Mouse (Mus musculus) myocyte (in vitro differentiated cells): ENCODE measurements around the gene Astn1. TPM values are rescaled to one million over a fixed set of nuclear protein-coding genes. Genes with fewer than 3 reads are reported as not detected.

Source experiments
- H3K27me3 ChIP-seq: one replicate; pipeline ENCODE4 v1.6.1; 2011; ENCODE audit not compliant: control insufficient read depth, insufficient read depth, insufficient read length
- H3K36me3 ChIP-seq: one replicate; pipeline ENCODE4 v1.6.1; 2011; ENCODE audit not compliant: control insufficient read depth, insufficient read depth
- H3K4me2 ChIP-seq: one replicate; pipeline ENCODE4 v1.6.1; 2011; ENCODE audit warnings: low read depth, control low read depth
- H3K4me3 ChIP-seq: one replicate; pipeline ENCODE4 v1.5.1; 2011; ENCODE audit warnings: mild to moderate bottlenecking, control low read depth, moderate library complexity
- H3K79me2 ChIP-seq: one replicate; pipeline ENCODE4 v1.6.1; 2011; ENCODE audit not compliant: control insufficient read depth, insufficient read depth
- H3ac ChIP-seq: one replicate; pipeline ENCODE4 v1.6.1; 2011; ENCODE audit not compliant: control insufficient read depth, insufficient read length
- CEBPB ChIP-seq: IDR thresholded peaks from 2 replicates; pipeline ENCODE4 v1.6.1; 2011; ENCODE audit warnings: mild to moderate bottlenecking, moderate library complexity; ENCODE audit not compliant: poor library complexity, insufficient read depth, severe bottlenecking
- E2F4 ChIP-seq: IDR thresholded peaks from one replicate; pipeline ENCODE4 v1.6.1; 2011; ENCODE audit warnings: mild to moderate bottlenecking, control low read depth, moderate library complexity; ENCODE audit not compliant: insufficient read depth
- MAX ChIP-seq: IDR thresholded peaks from one replicate; pipeline ENCODE4 v1.6.1; 2011; ENCODE audit warnings: low read depth, mild to moderate bottlenecking, control low read depth
- MYOD1 ChIP-seq, 3 experiments: IDR thresholded peaks; one replicate each; pipeline ENCODE4 v1.6.1; 2011; ENCODE audit warnings: control low read depth in 2 of 3, low read depth in 2 of 3, mild to moderate bottlenecking in 2 of 3, moderate library complexity in 1 of 3; ENCODE audit not compliant: insufficient read length in 2 of 3, control insufficient read depth in 1 of 3
- MYOG ChIP-seq, 3 experiments: IDR thresholded peaks; one replicate each; pipeline ENCODE4 v1.6.1; 2011; ENCODE audit warnings: control low read depth in 2 of 3, low read depth in 2 of 3, mild to moderate bottlenecking in 2 of 3; ENCODE audit not compliant: insufficient read length in 2 of 3, control insufficient read depth in 1 of 3, insufficient read depth in 1 of 3
- POLR2A ChIP-seq: IDR thresholded peaks from one replicate; pipeline ENCODE4 v1.6.1; 2011; ENCODE audit warnings: low read depth, mild to moderate bottlenecking, control low read depth, moderate library complexity; ENCODE audit not compliant: insufficient read length
- POLR2AphosphoS2 ChIP-seq: IDR thresholded peaks from one replicate; pipeline ENCODE4 v1.6.1; 2011; ENCODE audit warnings: low read depth, control low read depth; ENCODE audit not compliant: insufficient read length
- REST ChIP-seq: IDR thresholded peaks from one replicate; pipeline ENCODE4 v1.6.1; 2011; ENCODE audit warnings: mild to moderate bottlenecking, control low read depth, moderate library complexity; ENCODE audit not compliant: insufficient read depth, insufficient read length
- SRF ChIP-seq: IDR thresholded peaks from one replicate; pipeline ENCODE4 v1.6.1; 2011; ENCODE audit warnings: low read depth; ENCODE audit not compliant: control insufficient read depth, insufficient read length
- TCF12 ChIP-seq: IDR thresholded peaks from one replicate; pipeline ENCODE4 v1.6.1; 2011; ENCODE audit warnings: mild to moderate bottlenecking, control low read depth; ENCODE audit not compliant: poor library complexity, insufficient read depth, severe bottlenecking
- TCF3 ChIP-seq: IDR thresholded peaks from one replicate; pipeline ENCODE4 v1.6.1; 2011; ENCODE audit warnings: low read depth, control low read depth; ENCODE audit not compliant: insufficient read length
- USF1 ChIP-seq: IDR thresholded peaks from one replicate; pipeline ENCODE4 v1.6.1; 2011; ENCODE audit warnings: low read depth, mild to moderate bottlenecking, control low read depth, moderate library complexity
- polyA plus RNA-seq: library from polyadenylated mRNA; unstranded; fragments of >200 nt; fragmentation: generic; extraction: Trizol; gene quantifications from one replicate; pipeline ENCODE4 v1.2.1, GENCODE M21; 2012; ENCODE audit warnings: missing spikeins

Astn1 gene
- polyA plus RNA-seq, 1 experiment = not detected

DNA sequence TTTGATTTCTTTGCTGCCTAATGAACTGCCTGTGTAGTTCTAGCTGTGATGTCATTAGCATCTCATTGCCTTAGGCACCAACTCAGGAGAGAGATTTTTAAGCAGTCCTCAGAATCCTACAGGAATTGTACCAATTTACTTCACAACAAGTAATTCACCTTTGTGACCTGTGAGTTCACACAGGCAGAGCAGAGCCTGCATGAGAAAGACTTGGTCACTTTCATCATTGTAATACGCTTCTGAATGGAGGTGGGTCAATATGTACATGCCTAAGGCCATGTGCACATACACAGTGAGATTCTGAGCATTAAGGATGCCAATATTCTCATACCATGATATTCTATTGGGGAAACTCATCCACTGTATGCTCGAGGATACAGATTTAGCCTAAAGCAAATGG, 290.7 kb downstream of the Astn1 start:
- no peak for TF ChIP-seq POLR2AphosphoS2
- TF ChIP-seq MAX = no peak
- no peak for TF ChIP-seq POLR2A
- TF ChIP-seq REST = no peak
- TF ChIP-seq TCF12 = no peak
- no peak for TF ChIP-seq MYOG (IDR thresholded peaks at IDR 0.05; ENCODE audit: control insufficient read depth in 1 of 3, insufficient read depth in 1 of 3, insufficient read length in 2 of 3, low read depth in 2 of 3)
- TF ChIP-seq USF1 = no peak
- no peak for TF ChIP-seq MYOD1 (IDR thresholded peaks at IDR 0.05; ENCODE audit: control insufficient read depth in 1 of 3, insufficient read length in 2 of 3, low read depth in 2 of 3)
- TF ChIP-seq E2F4 = no peak
- TF ChIP-seq SRF = no peak
- no peak for TF ChIP-seq TCF3
- TF ChIP-seq CEBPB = no peak
- Histone ChIP-seq H3K4me2 (no peak overlapping the region), H3ac (no peak overlapping the region), H3K27me3 (no peaks in the 10 kb centered on the region), H3K79me2 (no peaks in the 10 kb centered on the region), H3K36me3 (no peaks in the 10 kb centered on the region), H3K4me3 (no peak overlapping the region)

DNA sequence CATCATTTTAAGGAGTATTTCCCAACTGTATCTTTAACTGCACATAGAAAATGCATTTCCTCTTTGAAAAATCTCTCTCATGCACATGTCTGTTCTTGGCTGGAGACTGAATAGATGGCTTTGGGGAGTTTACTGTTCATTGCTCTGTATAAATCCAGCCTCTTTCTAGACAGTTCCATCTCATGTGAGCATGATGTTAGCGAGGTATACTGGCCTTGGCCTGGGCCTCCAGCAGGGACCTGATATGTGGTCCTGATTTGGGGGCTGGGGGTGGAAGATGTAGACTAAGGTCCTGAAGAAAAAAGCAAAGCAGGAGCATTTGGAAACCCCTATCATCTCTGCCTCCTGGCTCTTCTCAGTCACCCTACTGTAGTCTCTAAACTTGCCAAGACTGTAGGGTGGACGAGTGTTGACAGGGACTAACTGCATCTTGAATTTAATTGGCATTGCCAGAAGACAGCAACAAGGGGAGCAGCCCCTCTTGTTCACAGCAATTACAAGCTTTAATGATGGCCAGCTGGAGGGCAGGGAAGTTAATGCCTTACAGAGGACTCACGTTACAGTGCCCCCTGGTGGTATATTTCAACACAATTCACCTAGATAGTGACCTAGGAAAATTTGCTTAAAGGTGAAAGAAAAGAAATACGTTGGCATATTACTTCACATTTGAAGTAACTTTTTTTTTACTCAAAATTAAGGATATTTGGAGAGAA, 291.9 kb downstream of the Astn1 start:
- Histone ChIP-seq H3K36me3 (no peaks in the 10 kb centered on the region), H3K4me2 (no peak overlapping the region), H3ac (no peak overlapping the region), H3K4me3 (no peak overlapping the region), H3K27me3 (no peaks in the 10 kb centered on the region), H3K79me2 (no peaks in the 10 kb centered on the region)
- no peak for TF ChIP-seq USF1
- no peak for TF ChIP-seq TCF12
- no peak for TF ChIP-seq MYOD1 (IDR thresholded peaks at IDR 0.05; ENCODE audit: control insufficient read depth in 1 of 3, insufficient read length in 2 of 3, low read depth in 2 of 3)
- no peak for TF ChIP-seq CEBPB
- no peak for TF ChIP-seq POLR2A
- TF ChIP-seq REST = no peak
- TF ChIP-seq POLR2AphosphoS2 = no peak
- no peak for TF ChIP-seq E2F4
- no peak for TF ChIP-seq MAX
- TF ChIP-seq TCF3 = no peak
- no peak for TF ChIP-seq SRF
- no peak for TF ChIP-seq MYOG (IDR thresholded peaks at IDR 0.05; ENCODE audit: control insufficient read depth in 1 of 3, insufficient read depth in 1 of 3, insufficient read length in 2 of 3, low read depth in 2 of 3)

DNA sequence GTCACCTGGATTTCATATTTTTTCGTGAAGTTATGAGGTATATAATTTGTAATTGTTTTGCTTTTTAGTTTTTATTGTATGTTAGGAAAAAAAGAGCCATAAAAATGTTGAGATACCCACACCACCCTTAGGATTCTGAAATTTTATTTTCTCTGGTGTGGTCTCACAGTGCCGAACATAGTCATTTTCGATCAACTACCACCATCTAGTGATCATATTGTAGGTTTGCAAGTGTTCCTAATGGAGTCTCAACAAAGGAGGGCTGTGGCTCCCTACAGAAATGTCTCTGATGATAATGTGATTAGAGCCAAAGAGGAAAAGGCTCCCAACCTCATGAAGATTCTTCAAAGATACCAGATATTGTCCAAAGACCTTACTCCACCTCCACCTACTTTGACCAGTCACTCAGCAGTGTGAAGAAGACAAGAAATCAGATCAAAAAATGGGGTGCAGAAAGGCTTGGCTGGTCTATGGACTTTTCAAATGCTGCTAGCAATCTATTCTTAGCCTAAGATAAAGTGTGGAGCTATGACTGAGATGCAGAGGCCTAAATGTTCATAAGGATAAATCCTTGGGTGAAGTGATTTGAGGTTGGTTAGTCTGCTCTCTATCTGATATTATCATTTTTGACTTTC, 292.6 kb downstream of the Astn1 start:
- H3ac ChIP-seq = no peak overlapping the region
- no peak overlapping the region for H3K4me3 ChIP-seq
- H3K27me3 ChIP-seq = no peaks in the 10 kb centered on the region
- no peaks in the 10 kb centered on the region for H3K79me2 ChIP-seq
- no peaks in the 10 kb centered on the region for H3K36me3 ChIP-seq
- TF ChIP-seq MAX = no peak
- TF ChIP-seq POLR2AphosphoS2 = no peak
- TF ChIP-seq E2F4 = no peak
- TF ChIP-seq TCF12 = no peak
- H3K4me2 ChIP-seq = no peak overlapping the region

GRCm38 (mm10) chr1:158656986-158657385, 294.9 kb downstream of the Astn1 start:
- no peak overlapping the region for H3ac ChIP-seq
- no peak for TF ChIP-seq TCF12
- TF ChIP-seq POLR2A = no peak
- no peak for TF ChIP-seq SRF
- TF ChIP-seq MYOD1 (IDR thresholded peaks at IDR 0.05; ENCODE audit: control insufficient read depth in 1 of 3, insufficient read length in 2 of 3, low read depth in 2 of 3) = no peak
- no peak for TF ChIP-seq CEBPB
- TF ChIP-seq USF1 = no peak
- TF ChIP-seq TCF3 = no peak
- TF ChIP-seq MAX = no peak
- TF ChIP-seq MYOG (IDR thresholded peaks at IDR 0.05; ENCODE audit: control insufficient read depth in 1 of 3, insufficient read depth in 1 of 3, insufficient read length in 2 of 3, low read depth in 2 of 3) = no peak
- TF ChIP-seq E2F4 = no peak
- no peak for TF ChIP-seq REST
- TF ChIP-seq POLR2AphosphoS2 = no peak
- no peaks in the 10 kb centered on the region for H3K36me3 ChIP-seq

GRCm38 (mm10) chr1:158666001-158666400, 303.9 kb downstream of the Astn1 start:
- Histone ChIP-seq H3K36me3 (no peaks in the 10 kb centered on the region), H3K79me2 (no peaks in the 10 kb centered on the region), H3K4me2 (no peak overlapping the region), H3ac (no peak overlapping the region), H3K4me3 (no peak overlapping the region), H3K27me3 (peaks cover 9% of the 10 kb centered on the region)
- TF ChIP-seq POLR2A (no peak), CEBPB (no peak), TCF12 (no peak), MYOD1 (IDR thresholded peaks at IDR 0.05; ENCODE audit: control insufficient read depth in 1 of 3, insufficient read length in 2 of 3, low read depth in 2 of 3) (no peak), POLR2AphosphoS2 (no peak), REST (no peak), TCF3 (no peak)

More at GRCm38 (mm10) chr1:158656986-158657385, 294.9 kb downstream of the Astn1 start:
- H3K27me3 ChIP-seq = no peaks in the 10 kb centered on the region
- no peaks in the 10 kb centered on the region for H3K79me2 ChIP-seq
- H3K4me2 ChIP-seq = no peak overlapping the region
- H3K4me3 ChIP-seq = no peak overlapping the region
